Mouse (Mus musculus): ENCODE data around the gene Ocm. TPM values are rescaled to one million over a fixed set of nuclear protein-coding genes. Genes with fewer than 3 reads are reported as not detected.

Gene Ocm
- polyA plus RNA-seq, 2 experiments = not detected

DNA sequence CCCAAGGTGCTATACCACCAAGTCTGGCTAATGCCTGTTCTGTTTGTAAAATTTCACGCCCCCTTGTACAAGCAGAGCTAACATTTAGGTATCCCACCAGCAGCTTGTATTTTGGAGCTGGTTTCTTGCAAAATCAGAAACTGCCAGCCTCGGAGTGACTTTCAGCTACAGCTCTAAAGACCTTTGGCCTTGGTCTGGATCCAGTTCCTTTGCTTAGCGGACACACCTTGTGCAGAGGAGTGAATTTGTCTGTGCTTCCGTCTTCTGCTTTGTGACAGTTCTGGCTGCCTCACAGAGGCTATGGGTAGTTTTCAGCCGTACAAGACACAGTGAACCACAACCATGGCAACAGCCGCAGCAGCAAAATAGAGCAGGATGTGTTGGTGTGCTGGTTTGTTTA lies 27.9 kb upstream of the Ocm start:
- no peak overlapping the region for H3K27ac ChIP-seq
- no peaks in the 10 kb centered on the region for H3K27me3 ChIP-seq (ENCODE audit: control insufficient read depth, insufficient read depth, low read length)
- ATAC-seq (ENCODE audit: insufficient read depth) (no peak), DNase-seq (ENCODE audit: low read depth in 3 of 3, low spot score in 3 of 3) (no peak)
- no peak overlapping the region for H3K4me2 ChIP-seq (ENCODE audit: low read depth)
- 64% methylated on average over 6 of the region's 6 CpGs for WGBS (ENCODE audit: insufficient replicate concordance)
- H3K9me3 ChIP-seq (ENCODE audit: control insufficient read depth, low read length) = no peaks in the 10 kb centered on the region
- no peak for TF ChIP-seq EP300 (IDR thresholded peaks at IDR 0.05; ENCODE audit: low read depth)
- TF ChIP-seq CTCF (IDR thresholded peaks at IDR 0.05; ENCODE audit: low read depth) = no peak
- no peak overlapping the region for H3K4me3 ChIP-seq (ENCODE audit: insufficient read depth in 1 of 2, low read depth in 2 of 2, low read length in 2 of 2)
- no peak overlapping the region for H3K9ac ChIP-seq (replicated peaks)
- H3K36me3 ChIP-seq (replicated peaks; ENCODE audit: control insufficient read depth, insufficient read depth, low read depth) = no peaks in the 10 kb centered on the region
- H3K4me1 ChIP-seq (replicated peaks; ENCODE audit: control insufficient read depth in 2 of 2, insufficient read depth in 2 of 2, low read length in 1 of 2) = no peaks in the 10 kb centered on the region

GRCm38 (mm10) chr5:144053450-144053849 lies 27.0 kb upstream of the Ocm start:
- Histone ChIP-seq H3K9me3 (ENCODE audit: control insufficient read depth, low read length) (no peaks in the 10 kb centered on the region), H3K27me3 (ENCODE audit: control insufficient read depth, insufficient read depth, low read length) (no peaks in the 10 kb centered on the region), H3K4me3 (ENCODE audit: insufficient read depth in 1 of 2, low read depth in 2 of 2, low read length in 2 of 2) (no peak overlapping the region), H3K9ac (replicated peaks) (no peak overlapping the region), H3K27ac (no peak overlapping the region), H3K4me1 (replicated peaks; ENCODE audit: control insufficient read depth in 2 of 2, insufficient read depth in 2 of 2, low read length in 1 of 2) (no peaks in the 10 kb centered on the region), H3K36me3 (replicated peaks; ENCODE audit: control insufficient read depth, insufficient read depth, low read depth) (no peaks in the 10 kb centered on the region), H3K4me2 (ENCODE audit: low read depth) (no peak overlapping the region)
- WGBS (ENCODE audit: insufficient replicate concordance) = 36% methylated on average over 3 of the region's 3 CpGs
- no peak for ATAC-seq (ENCODE audit: insufficient read depth)
- no peak for DNase-seq (ENCODE audit: low read depth in 3 of 3, low spot score in 3 of 3)
- TF ChIP-seq CTCF (IDR thresholded peaks at IDR 0.05; ENCODE audit: low read depth) = no peak
- TF ChIP-seq EP300 (IDR thresholded peaks at IDR 0.05; ENCODE audit: low read depth) = no peak

- Histone ChIP-seq H3K9me3 (ENCODE audit: control insufficient read depth, low read length) (no peaks in the 10 kb centered on the region), H3K4me3 (ENCODE audit: insufficient read depth in 1 of 2, low read depth in 2 of 2, low read length in 2 of 2) (no peak overlapping the region), H3K27ac (no peak overlapping the region), H3K27me3 (ENCODE audit: control insufficient read depth, insufficient read depth, low read length) (no peaks in the 10 kb centered on the region), H3K36me3 (replicated peaks; ENCODE audit: control insufficient read depth, insufficient read depth, low read depth) (no peaks in the 10 kb centered on the region), H3K4me2 (ENCODE audit: low read depth) (no peak overlapping the region), H3K4me1 (replicated peaks; ENCODE audit: control insufficient read depth in 2 of 2, insufficient read depth in 2 of 2, low read length in 1 of 2) (no peaks in the 10 kb centered on the region), H3K9ac (replicated peaks) (no peak overlapping the region)
- TF ChIP-seq CTCF (IDR thresholded peaks at IDR 0.05; ENCODE audit: low read depth) (peak; percentile 68), EP300 (IDR thresholded peaks at IDR 0.05; ENCODE audit: low read depth) (no peak)
- peak in 1 of 3 experiments; percentile 10 for DNase-seq (ENCODE audit: low read depth in 3 of 3, low spot score in 3 of 3)
- no peak for ATAC-seq (ENCODE audit: insufficient read depth)
Observed at GRCm38 (mm10) chr5:144051268-144051667, 24.8 kb upstream of the Ocm start.

DNA sequence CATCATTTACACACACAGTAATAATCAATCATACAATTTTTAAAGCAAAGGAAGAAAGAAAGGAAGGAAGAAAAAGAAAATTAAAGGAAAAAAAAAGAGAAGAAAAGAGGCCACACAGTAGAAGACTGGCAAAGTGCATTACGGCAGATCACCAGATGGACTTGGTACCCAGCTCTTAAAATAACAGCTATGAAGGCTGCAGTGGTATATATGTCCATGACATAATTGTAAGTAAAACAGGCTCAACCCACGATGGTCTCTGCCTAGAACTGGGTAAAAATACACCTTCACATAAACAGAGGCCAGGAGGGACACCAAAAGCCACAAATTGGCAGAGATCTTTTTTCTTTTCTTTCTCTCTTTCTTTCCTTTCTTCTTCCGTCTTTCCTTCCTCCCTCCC lies 23.4 kb upstream of the Ocm start:
- TF ChIP-seq CTCF (IDR thresholded peaks at IDR 0.05; ENCODE audit: low read depth) = no peak
- TF ChIP-seq EP300 (IDR thresholded peaks at IDR 0.05; ENCODE audit: low read depth) = no peak
- Histone ChIP-seq H3K27ac (no peak overlapping the region), H3K36me3 (replicated peaks; ENCODE audit: control insufficient read depth, insufficient read depth, low read depth) (no peaks in the 10 kb centered on the region), H3K4me3 (ENCODE audit: insufficient read depth in 1 of 2, low read depth in 2 of 2, low read length in 2 of 2) (no peak overlapping the region), H3K9ac (replicated peaks) (no peak overlapping the region), H3K9me3 (ENCODE audit: control insufficient read depth, low read length) (no peaks in the 10 kb centered on the region), H3K27me3 (ENCODE audit: control insufficient read depth, insufficient read depth, low read length) (no peaks in the 10 kb centered on the region), H3K4me1 (replicated peaks; ENCODE audit: control insufficient read depth in 2 of 2, insufficient read depth in 2 of 2, low read length in 1 of 2) (no peaks in the 10 kb centered on the region), H3K4me2 (ENCODE audit: low read depth) (no peak overlapping the region)
- WGBS (ENCODE audit: insufficient replicate concordance) = 51% methylated on average over 3 of the region's 3 CpGs
- ATAC-seq (ENCODE audit: insufficient read depth) (no peak), DNase-seq (ENCODE audit: low read depth in 3 of 3, low spot score in 3 of 3) (no peak)

DNA sequence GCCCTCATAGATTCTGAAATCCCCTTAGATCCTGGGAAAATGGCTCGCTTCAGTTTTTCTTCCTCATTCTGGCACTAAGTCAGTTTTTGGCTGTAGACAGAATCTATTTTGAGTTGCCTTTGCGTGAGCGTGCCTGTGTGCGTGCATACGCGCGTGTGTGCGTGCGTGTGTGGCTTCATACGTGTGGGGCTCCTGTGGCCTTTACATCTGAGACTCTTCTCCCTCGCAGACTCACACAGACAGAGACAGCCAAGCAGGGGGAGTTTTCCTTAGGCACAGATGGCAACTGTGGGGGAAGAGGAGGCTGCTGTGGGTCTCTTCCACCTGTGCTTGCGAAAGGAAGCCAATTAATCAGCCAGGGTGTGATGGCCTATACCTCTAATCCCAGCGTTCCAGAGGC lies 20.9 kb upstream of the Ocm start:
- Histone ChIP-seq H3K9me3 (ENCODE audit: control insufficient read depth, low read length) (no peaks in the 10 kb centered on the region), H3K27ac (no peak overlapping the region), H3K9ac (replicated peaks) (no peak overlapping the region), H3K27me3 (ENCODE audit: control insufficient read depth, insufficient read depth, low read length) (no peaks in the 10 kb centered on the region), H3K36me3 (replicated peaks; ENCODE audit: control insufficient read depth, insufficient read depth, low read depth) (no peaks in the 10 kb centered on the region), H3K4me2 (ENCODE audit: low read depth) (no peak overlapping the region), H3K4me1 (replicated peaks; ENCODE audit: control insufficient read depth in 2 of 2, insufficient read depth in 2 of 2, low read length in 1 of 2) (no peaks in the 10 kb centered on the region), H3K4me3 (ENCODE audit: insufficient read depth in 1 of 2, low read depth in 2 of 2, low read length in 2 of 2) (no peak overlapping the region)
- no peak for DNase-seq (ENCODE audit: low read depth in 3 of 3, low spot score in 3 of 3)
- no peak for ATAC-seq (ENCODE audit: insufficient read depth)
- 65% methylated on average over 13 of the region's 13 CpGs for WGBS (ENCODE audit: insufficient replicate concordance)
- no peak for TF ChIP-seq EP300 (IDR thresholded peaks at IDR 0.05; ENCODE audit: low read depth)
- TF ChIP-seq CTCF (IDR thresholded peaks at IDR 0.05; ENCODE audit: low read depth) = no peak

All from liver, embryonic 14.5 days (tissue).